8 mouse cellular contexts compared by ENCODE assay signal in the genomic region with DNA sequence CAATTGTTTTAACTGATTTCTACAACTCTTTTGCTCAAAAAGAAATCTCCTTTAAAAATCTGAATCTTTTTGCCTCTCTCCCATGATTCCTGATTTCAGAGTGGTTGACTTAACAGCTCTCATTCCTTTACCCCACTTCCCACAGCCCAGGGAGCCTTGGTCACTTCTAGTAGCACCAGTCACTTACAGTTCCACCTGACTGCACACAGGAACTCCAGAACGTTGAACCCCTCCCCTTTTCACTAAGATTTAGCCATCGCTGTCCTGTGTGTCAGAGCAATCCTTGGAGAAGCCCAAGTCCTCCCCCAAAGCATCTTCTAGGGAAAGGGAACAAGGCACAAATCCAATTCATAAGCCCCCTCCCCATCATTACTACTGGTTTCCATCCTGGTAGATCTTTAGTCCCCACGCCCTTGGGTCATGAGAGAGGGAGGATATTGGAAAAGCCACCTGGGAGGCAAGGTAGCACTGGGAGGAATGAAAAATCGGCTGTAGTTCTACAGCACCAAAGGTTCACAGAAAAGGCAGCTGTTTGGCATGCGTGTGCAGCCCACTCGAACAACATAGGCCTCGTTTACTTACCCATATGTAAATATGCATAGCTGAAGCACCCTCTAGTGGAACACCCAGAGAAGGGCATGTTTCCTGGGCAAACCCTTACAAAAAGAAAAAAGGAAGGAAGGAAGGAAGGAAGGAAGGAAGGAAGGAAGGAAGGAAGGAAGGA.
DNase-seq lines count a peak whose midpoint lies in the region; ATAC-seq and TF ChIP-seq lines count a peak whose summit lies in the region.

No protein-coding gene starts in this region.

- intact Hi-C loops in gastrocnemius, postnatal 36 days (cut with DNase I) = loop anchor here (5.0 kb wide), 1 partner anchor 402 kb away; no protein-coding TSS in a partner anchor

- ATAC-seq in hindbrain, embryonic 11.5 days (ENCODE audit: low FRiP score) = no peak
- no peak for ATAC-seq in hindbrain, embryonic 12.5 days (ENCODE audit: low FRiP score)
- no peak for ATAC-seq in granulocyte monocyte progenitor cell, adult 5-6 weeks (replicated peaks; ENCODE audit: poor library complexity, severe bottlenecking)

- in situ Hi-C loops in ES-E14 (cut with MboI; ENCODE audit: low sequenced_read_pairs in 2 of 2, unreplicated experiment in 2 of 2) = no loop called here

- peak; percentile 64 for TF ChIP-seq CTCF in cortical plate, adult 2 months (IDR thresholded peaks at IDR 0.05; ENCODE audit: extremely low read depth, insufficient read depth, low read length)

- no peak for TF ChIP-seq POLR2A in cortical plate, adult 2 months (IDR thresholded peaks at IDR 0.05; ENCODE audit: extremely low read depth, insufficient read depth, low read length)

- no peaks in the 10 kb centered on the region for H3K4me1 ChIP-seq in hindbrain, embryonic 11.5 days (replicated peaks; ENCODE audit: control insufficient read depth, insufficient read depth, low read length)
- peaks cover 3% of the 10 kb centered on the region; the same call in 1 of the 2 replicates for H3K4me1 ChIP-seq in hindbrain, embryonic 12.5 days
- H3K4me1 ChIP-seq in ES-E14 (ENCODE audit: control insufficient read depth in 2 of 2, insufficient read depth in 2 of 2, low read length in 2 of 2, poor library complexity in 1 of 2) = no peaks in the 10 kb centered on the region
- no peaks in the 10 kb centered on the region for H3K4me1 ChIP-seq in cortical plate, adult 2 months (ENCODE audit: control insufficient read depth, insufficient read depth, low read length)

- DNase-seq in hindbrain, embryonic 11.5 days (ENCODE audit: low spot score) = peak; percentile 43
- no peak for DNase-seq in ES-E14 (ENCODE audit: low read depth, low spot score)
- peak; percentile 16 for DNase-seq in kidney, adult 11 months
- peak; percentile 16 for DNase-seq in lung, postnatal 36 days
- no peak for DNase-seq in gastrocnemius, postnatal 36 days

- no peak overlapping the region for H3K4me3 ChIP-seq in hindbrain, embryonic 11.5 days (ENCODE audit: low read depth, low read length)
- no peak overlapping the region for H3K4me3 ChIP-seq in hindbrain, embryonic 12.5 days
- no peak overlapping the region for H3K4me3 ChIP-seq in ES-E14 (ENCODE audit: insufficient read depth in 1 of 2, low read depth in 1 of 2, low read length in 2 of 2, poor library complexity in 1 of 2, severe bottlenecking in 1 of 2)
- H3K4me3 ChIP-seq in cortical plate, adult 2 months (ENCODE audit: insufficient read depth, low read length) = no peak overlapping the region

- WGBS in hindbrain, embryonic 11.5 days = 45% methylated on average over 7 of the region's 7 CpGs
- WGBS in hindbrain, embryonic 12.5 days = 39% methylated on average over 7 of the region's 7 CpGs

- H3K36me3 ChIP-seq in hindbrain, embryonic 11.5 days (ENCODE audit: control insufficient read depth, insufficient read depth, low read length) = no peaks in the 10 kb centered on the region
- H3K36me3 ChIP-seq in hindbrain, embryonic 12.5 days = no peaks in the 10 kb centered on the region
- H3K36me3 ChIP-seq in ES-E14 (ENCODE audit: control insufficient read depth, insufficient read depth, low read length, poor library complexity, severe bottlenecking) = no peaks in the 10 kb centered on the region

- H3K27ac ChIP-seq in hindbrain, embryonic 11.5 days (ENCODE audit: low read depth, low read length) = no peak overlapping the region
- no peak overlapping the region for H3K27ac ChIP-seq in hindbrain, embryonic 12.5 days
- H3K27ac ChIP-seq in ES-E14 (ENCODE audit: insufficient read depth, low read depth, low read length, poor library complexity, severe bottlenecking) = no peak overlapping the region
- H3K27ac ChIP-seq in cortical plate, adult 2 months (ENCODE audit: insufficient read depth, low read length) = no peak overlapping the region

- no peaks in the 10 kb centered on the region for H3K27me3 ChIP-seq in hindbrain, embryonic 11.5 days (ENCODE audit: control insufficient read depth, insufficient read depth, low read length)
- 0 out of 2 replicates have a peak, but pooled peaks cover 2% of the 10 kb centered on the region for H3K27me3 ChIP-seq in hindbrain, embryonic 12.5 days

- H3K9me3 ChIP-seq in hindbrain, embryonic 11.5 days (ENCODE audit: control insufficient read depth, low read length) = no peaks in the 10 kb centered on the region
- H3K9me3 ChIP-seq in hindbrain, embryonic 12.5 days (replicated peaks) = no peaks in the 10 kb centered on the region
- no peaks in the 10 kb centered on the region for H3K9me3 ChIP-seq in ES-E14 (ENCODE audit: control insufficient read depth, insufficient read depth, low read depth, low read length)

- H3K4me2 ChIP-seq in hindbrain, embryonic 11.5 days (replicated peaks; ENCODE audit: low read depth, low read length) = no peak overlapping the region
- H3K4me2 ChIP-seq in hindbrain, embryonic 12.5 days (replicated peaks) = no peak overlapping the region

- H3K9ac ChIP-seq in hindbrain, embryonic 11.5 days (ENCODE audit: low read depth, low read length) = no peak overlapping the region
- no peak overlapping the region for H3K9ac ChIP-seq in hindbrain, embryonic 12.5 days
- no peak overlapping the region for H3K9ac ChIP-seq in ES-E14 (ENCODE audit: insufficient read depth, low read depth, low read length, poor library complexity, severe bottlenecking)

TF ChIP-seq in ES-E14, 5 proteins besides CTCF, POLR2A, EP300 and RAD21:
- TF ChIP-seq CHD2 (IDR thresholded peaks at IDR 0.05; ENCODE audit: low read depth, low read length) (no peak), HCFC1 (IDR thresholded peaks at IDR 0.05; ENCODE audit: borderline replicate concordance, insufficient read depth, low read length) (no peak), ZC3H11A (IDR thresholded peaks at IDR 0.05; ENCODE audit: borderline replicate concordance, low read depth, low read length) (peak; percentile 28; the same call in 1 of the 2 replicates)

Comparison
In these comparisons a context has a peak if more than half of its experiments do, and no peak if none do; other contexts are left out.
1. DNase-seq: peak in hindbrain, embryonic 11.5 days (single experiment), kidney, adult 11 months (single experiment) and lung, postnatal 36 days (single experiment); none in ES-E14 (single experiment) and gastrocnemius, postnatal 36 days (0 of 2).